Mouse (Mus musculus): ENCODE data around the gene H2-M5.

- no peak for TF ChIP-seq CTCF (IDR thresholded peaks at IDR 0.05; ENCODE audit: extremely low read depth, insufficient read depth, low read length)
- no peak for TF ChIP-seq POLR2A (IDR thresholded peaks at IDR 0.05; ENCODE audit: extremely low read depth, insufficient read depth, low read length)
Observed at GRCm38 (mm10) chr17:36958884-36959283, 30.5 kb downstream of the H2-M5 start.

Measured in cortical plate, adult 2 months (tissue).